Mouse (Mus musculus): ENCODE results near the gene Pak1ip1.
"Not testable (repeated sequence)": the region's sequence is repeated elsewhere in the genome, so short reads cannot be mapped to it uniquely, and the experiment has no call there.

Pak1ip1 gene

GRCm38 (mm10) chr13:41000926-41001639, at the start of gene Pak1ip1:
Pak1ip1 (plus strand) TSS chr13:41001023.
- DNase-seq (ENCODE audit: low read depth), result peak; percentile 94

DNA sequence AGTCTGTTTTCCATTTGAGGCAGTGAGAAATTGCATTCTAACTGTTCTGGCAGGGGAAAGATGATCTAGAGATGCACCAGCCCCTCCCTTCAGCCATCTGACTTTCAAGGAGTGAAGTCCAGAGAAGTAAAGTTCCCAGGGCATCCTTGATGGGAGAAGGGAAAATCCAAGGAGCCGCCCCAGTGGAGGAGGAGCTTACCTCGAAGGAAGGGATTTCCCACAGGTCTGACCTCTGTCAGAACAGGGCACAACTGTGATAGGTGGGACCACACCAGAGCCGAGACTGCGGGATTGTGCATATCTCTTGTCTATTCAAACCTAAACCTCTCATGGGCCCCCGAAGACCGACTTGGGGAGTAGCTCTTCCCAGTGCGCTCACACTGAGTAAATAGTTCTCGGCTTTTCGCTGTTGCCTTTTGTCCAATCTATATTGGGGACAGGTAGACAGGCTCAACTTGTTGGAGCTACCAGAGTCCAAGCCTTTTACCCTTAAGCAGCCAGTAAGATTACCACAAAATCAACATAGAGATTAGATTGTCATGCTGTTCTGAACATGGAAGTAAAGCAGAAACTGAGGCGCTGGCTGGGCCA, 49.3 kb upstream of the Pak1ip1 start:
- no peak for DNase-seq (ENCODE audit: low read depth)

DNA sequence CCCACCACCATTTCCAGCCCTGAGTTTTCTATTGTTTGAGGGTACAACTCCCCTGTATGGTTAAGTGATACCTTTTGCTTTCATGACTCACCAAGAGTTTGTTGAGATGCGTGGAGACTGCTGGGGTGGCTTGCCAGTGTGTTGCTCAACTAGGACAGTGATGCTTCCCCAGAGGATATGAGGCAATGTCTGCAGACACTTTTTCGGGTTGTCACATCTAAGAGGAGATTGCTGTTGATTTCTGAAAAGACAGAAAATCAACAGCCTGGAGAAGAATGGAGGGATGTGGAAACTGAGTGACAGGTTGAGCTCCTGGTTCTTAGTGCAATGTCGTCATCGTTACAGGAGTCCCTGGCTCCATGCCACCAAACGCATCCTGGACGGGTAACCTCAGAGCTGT, 47.6 kb upstream of the Pak1ip1 start:
- DNase-seq (ENCODE audit: low read depth), result peak; percentile 8

DNA sequence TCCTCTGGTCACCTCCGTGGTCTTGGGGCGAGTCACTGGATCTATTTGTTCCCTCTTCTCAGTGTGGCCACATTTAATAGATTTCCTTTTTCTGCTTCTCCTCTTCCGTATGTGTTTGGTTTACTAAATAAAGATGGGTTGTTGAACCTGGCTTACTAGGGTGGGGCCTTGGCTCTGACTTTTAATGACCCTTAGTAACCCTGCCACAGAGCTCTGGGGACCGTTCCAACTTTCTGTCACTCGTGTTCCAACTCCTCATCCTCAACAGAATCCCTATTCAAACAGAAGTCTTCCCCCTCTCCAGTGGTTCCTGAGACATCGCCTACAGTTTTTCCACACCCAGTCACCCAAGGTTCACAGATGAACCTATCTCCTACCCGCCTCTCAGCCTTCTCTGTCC, 45.0 kb upstream of the Pak1ip1 start:
- no peak for DNase-seq (ENCODE audit: low read depth)

GRCm38 (mm10) chr13:40967609-40968008, 33.2 kb upstream of the Pak1ip1 start:
- DNase-seq (ENCODE audit: low read depth), result no peak

- no peak for DNase-seq (ENCODE audit: low read depth)
These were observed 32.3 kb upstream of the Pak1ip1 start for GRCm38 (mm10) chr13:40968564-40968963.

DNA sequence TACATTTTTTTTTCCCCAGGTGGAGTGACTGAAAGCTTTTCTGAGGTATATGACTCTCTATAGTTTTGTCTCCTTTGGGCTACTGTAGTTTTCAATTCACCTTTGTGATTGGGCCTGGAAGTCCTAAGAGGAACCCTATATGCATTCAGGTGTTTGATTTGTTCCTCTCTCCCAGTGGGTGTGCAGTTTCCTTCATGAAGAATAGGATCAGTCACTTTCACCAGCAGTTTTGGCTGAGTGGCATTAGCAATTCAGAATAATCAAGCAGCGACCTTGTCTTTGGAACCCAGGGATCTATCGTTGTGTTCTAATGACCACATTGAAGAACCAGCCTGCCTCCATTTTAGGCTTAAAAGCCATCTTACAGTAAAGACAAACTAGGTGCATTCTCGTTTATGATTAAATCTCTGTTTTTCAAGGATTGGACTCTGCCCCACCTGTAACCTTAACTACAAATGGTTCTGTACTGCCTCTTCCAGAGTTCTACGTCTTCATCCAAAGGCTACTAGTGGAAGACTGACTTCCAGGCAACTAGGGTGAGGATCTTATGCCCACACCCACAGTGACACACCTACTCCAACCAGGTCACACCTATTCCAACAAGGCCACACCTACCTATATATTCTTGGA, 30.9 kb upstream of the Pak1ip1 start:
- no peak for DNase-seq (ENCODE audit: low read depth)

GRCm38 (mm10) chr13:40971261-40971660, 29.6 kb upstream of the Pak1ip1 start:
- peak; percentile 13 for DNase-seq (ENCODE audit: low read depth)

GRCm38 (mm10) chr13:40971831-40972230, 29.0 kb upstream of the Pak1ip1 start:
- DNase-seq (ENCODE audit: low read depth), result no peak

DNA sequence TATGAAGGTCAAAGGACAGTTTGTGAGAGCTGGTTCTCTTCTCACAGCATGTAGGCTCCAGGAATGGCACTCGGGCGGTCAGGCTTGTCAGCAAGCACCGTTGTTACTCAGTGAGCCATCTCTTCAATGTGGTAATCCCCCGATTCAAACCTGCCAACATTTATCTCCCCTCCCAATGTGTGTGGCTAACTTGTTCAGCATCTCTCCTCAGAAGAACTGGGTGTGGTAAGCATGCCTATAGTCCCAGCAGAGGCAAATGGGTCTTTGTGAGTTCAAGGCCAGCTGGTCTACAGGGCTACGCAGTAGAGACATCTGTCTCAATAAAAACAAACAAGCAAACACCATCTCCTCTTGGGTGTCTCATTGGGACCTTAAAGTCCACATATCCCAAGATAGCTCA, 27.8 kb upstream of the Pak1ip1 start:
- DNase-seq (ENCODE audit: low read depth), result no peak

- DNase-seq (ENCODE audit: low read depth), result peak; percentile 32
These were observed 23.2 kb upstream of the Pak1ip1 start for GRCm38 (mm10) chr13:40977609-40978008.

DNA sequence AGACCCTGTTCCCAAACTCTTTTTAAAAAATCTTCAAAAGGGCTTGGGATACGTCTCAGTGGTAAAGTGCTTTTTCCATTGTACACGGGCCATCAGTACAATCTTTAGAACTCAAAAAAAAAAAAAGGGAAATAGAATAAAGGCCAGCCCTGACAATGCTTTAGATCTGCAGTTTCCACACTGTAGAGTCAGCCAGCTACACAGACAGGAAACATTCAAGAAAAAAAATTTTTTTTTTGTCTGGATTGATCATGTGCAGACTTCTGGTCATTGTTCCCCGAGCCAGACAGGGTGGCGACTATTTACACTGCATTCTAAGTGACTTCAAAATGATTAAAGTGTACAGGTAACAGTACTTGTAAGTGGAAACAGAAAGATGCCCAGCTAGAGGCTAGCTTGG, 22.2 kb upstream of the Pak1ip1 start:
- DNase-seq (ENCODE audit: low read depth), result no peak

DNA sequence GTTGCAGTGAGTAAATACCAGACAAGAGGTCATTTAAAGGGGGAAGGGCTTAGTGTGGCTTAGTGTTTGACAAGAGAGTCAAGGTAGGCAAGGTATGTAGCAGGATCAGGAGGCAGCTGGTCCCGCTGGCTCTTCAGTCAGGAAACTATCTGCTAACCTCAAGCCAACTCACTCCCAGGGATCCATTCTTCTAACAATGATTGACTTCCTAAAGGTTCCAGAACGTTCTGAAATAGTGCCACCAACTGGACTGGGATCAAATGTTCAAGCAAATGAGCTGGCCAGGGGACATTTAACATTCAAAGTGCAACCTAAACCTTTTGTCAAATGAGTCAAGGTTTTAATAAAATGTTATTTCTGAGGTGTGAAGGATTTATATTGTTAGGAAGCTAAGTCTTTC, 21.5 kb upstream of the Pak1ip1 start:
- DNase-seq (ENCODE audit: low read depth), result peak; percentile 17

DNA sequence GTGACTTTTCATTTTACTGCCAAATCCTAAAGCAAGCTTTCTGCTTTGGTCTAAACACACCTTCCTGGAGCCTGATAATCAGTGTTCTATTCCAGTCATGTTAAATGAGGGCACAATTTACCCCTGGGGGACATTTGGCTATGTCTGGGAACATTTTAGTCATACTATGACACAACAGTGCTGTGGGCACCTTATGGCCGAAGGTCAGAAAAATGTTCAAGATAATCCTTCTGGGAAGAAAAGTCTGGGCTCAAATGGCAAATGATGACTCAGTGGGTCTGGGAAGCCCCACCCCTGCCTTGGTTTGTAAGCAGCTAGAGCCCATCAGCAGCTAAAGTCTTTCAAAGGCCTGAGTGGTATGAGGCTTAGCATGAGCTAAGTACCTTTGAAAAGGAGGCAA, 18.1 kb upstream of the Pak1ip1 start:
- peak; percentile 82 for DNase-seq (ENCODE audit: low read depth)

DNA sequence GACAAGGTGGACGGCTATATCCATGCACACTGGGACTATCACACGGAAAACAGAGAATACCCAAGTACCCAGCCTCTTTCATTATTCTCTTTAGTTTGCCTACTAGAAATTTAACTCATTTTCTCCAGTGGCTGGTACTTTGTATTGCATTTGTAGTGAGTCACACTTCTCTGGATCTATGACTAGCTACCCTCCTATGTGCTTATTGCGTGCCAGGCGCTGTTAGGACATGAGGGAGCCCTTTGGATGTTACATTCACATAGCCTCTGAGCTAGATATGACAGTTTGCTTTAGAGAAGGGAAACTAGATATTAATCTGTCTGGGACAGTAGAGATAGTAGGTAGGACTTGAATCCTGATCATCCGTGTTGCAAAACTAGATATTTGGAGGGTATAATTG, 14.7 kb upstream of the Pak1ip1 start:
- peak; percentile 50 for DNase-seq (ENCODE audit: low read depth)

- not testable (repeated sequence) for DNase-seq (ENCODE audit: low read depth)
These were observed 13.1 kb upstream of the Pak1ip1 start for GRCm38 (mm10) chr13:40987608-40988303.

DNA sequence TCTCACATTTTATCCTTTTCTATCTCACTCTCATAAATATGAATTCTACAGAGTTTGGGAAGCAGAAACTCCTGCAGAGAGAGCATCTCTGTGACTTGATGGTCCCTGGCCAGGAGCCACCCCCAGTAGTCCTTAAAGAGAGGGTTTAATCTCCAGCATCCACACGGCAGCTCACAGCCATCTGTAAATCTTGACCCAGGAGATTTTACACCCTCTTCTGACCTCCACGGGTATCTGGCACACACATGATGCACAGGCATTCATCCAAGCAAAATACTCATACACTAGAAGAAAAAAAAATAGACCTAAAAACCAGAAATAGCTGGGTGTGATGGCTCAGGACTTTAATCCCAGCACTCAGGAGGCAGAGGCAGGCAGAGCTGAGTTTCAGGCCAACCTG, 12.4 kb upstream of the Pak1ip1 start:
- peak; percentile 29 for DNase-seq (ENCODE audit: low read depth)

DNA sequence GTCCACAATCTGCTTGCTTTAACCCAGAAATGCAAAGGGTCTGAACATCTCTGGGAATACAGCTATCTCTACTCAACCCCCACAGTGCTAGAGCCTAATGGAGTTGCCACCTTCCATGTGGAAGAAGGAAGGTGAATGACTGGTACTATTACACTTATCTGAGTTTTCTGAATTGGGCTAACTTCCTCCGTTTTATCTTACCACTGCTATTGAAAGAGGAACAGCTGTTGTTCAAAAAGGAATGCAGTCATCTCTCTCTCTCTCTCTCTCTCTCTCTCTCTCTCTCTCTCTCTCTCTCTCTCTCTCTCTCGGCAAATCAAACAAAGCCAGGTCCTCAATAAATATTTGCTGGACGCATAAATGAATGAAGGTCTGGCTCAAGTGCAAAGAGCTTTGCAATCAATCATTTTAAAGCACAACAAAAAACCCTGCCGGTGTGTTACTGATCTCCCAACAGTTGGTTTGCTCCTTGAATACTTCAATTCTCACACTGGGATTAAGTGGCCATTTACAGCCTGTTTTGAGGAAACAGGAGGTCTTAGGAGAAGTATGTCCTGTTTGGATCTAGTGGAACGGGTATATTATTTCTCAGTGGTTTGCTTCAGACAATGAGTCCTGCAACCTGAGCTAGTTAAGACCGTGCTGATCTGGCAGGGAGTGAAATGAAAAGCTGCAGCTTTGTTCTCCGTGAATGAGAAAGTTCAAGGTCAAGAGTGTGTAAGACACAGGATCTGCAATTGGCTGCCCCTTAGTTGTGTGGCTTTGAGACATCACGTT, 6.1 kb upstream of the Pak1ip1 start:
- no peak for DNase-seq (ENCODE audit: low read depth)

DNA sequence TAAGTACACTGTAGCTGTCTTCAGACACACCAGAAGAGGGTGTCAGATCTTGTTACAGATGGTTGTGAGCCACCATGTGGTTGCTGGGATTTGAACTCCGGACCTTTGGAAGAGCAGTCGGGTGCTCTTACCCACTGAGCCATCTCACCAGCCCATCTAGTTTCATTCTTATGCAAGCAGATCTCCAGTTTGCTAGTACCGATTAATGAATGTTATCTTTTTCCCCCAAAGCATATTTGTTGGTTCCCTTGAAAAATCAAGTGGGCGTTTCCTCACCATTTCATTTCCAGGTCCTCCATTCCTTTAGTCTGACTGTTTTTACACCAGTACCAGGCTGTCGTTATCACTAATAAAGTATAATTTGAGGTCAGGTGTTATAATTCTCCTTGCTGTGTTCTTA, 2.3 kb upstream of the Pak1ip1 start:
- not testable (repeated sequence) for DNase-seq (ENCODE audit: low read depth)

DNA sequence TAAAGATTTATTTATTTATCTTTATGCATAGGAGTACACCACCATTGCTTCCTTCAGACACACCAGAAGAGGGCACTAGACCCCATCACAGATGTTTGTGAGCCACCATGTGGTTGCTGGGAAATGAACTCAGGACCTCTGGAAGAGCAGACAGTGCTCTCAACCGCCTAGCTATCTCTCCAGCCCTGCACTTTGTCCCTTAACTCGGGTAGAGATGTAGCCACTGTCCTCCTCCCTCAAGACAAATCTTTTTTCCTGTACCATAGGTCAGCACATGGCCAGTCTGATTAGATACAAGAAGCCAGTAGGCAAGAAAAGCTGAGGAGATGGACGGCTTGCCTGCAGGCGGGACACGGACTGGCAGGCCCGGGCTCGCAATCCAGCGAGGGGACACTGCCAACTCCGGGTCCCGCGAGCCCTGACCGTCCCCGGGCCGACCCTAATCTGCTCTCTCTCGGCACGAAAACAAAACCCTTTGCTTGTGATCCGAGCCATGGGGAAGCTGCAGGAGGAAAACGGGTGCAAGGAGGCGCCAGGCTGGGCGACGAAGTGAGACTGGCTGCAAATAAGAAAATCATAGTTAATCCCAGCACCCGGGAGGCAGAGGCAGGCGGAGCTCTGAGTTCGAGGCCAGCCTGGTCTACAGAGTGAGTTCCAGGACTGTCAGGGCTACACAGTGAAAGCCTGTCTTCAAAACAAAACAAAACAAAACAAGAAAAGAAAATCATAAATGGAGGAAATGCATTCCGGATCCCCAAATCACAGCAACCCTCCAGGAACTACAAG, 490 bp upstream of the Pak1ip1 start:
- peak; percentile 72 for DNase-seq (ENCODE audit: low read depth)

- DNase-seq (ENCODE audit: low read depth), result no peak
These were observed 1.2 kb downstream of the Pak1ip1 start for GRCm38 (mm10) chr13:41002001-41002400.
